Mouse (Mus musculus): ENCODE results near the gene Chsy1. TPM values are rescaled to one million over a fixed set of nuclear protein-coding genes. Genes with fewer than 3 reads are reported as not detected.

The Chsy1 gene
- polyA plus RNA-seq, 1 experiment, result 6.4 TPM

DNA sequence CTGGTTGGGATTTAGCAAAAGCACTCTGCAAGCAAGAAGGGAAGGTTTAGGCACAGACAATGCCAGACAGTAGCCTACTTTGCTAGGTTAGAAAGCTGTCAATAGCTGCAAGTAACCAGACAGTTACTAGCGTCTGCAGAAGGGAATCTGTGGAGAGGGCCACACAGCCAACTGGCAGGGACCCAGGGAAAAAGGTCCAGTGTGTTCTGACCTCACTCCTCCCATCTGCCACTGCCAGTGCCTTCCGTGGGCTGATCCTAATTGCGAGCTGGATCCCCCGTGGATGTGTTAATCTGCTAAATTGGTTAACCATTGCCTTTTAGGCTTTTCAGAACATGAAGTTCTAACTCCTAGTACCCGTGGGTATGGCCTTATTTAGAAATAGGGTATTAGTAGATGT, 15.2 kb upstream of the Chsy1 start:
- Histone ChIP-seq H3K27ac (ENCODE audit: insufficient read depth, low read depth, low read length) (no peak overlapping the region), H3K4me3 (ENCODE audit: insufficient read depth, low read depth, low read length) (no peak overlapping the region), H3K36me3 (ENCODE audit: control insufficient read depth, insufficient read depth, low read length) (no peaks in the 10 kb centered on the region), H3K27me3 (replicated peaks; ENCODE audit: control insufficient read depth, insufficient read depth, low read length) (no peaks in the 10 kb centered on the region), H3K4me1 (ENCODE audit: control insufficient read depth, insufficient read depth, low read length) (no peaks in the 10 kb centered on the region; the same call in 1 of the 2 replicates)
- peak; percentile 72 for DNase-seq
- WGBS, result 38% methylated on average over 5 of the region's 5 CpGs
- TF ChIP-seq POLR2A (IDR thresholded peaks at IDR 0.05; ENCODE audit: low read depth, low read length), result no peak
- no peak for TF ChIP-seq CTCF (conservative IDR thresholded peaks at IDR 0.05; ENCODE audit: insufficient read depth, insufficient read length, low read depth, low read length)

GRCm38 (mm10) chr7:66098803-66099202, 10.5 kb upstream of the Chsy1 start:
- Histone ChIP-seq H3K27me3 (replicated peaks; ENCODE audit: control insufficient read depth, insufficient read depth, low read length) (no peaks in the 10 kb centered on the region), H3K4me1 (ENCODE audit: control insufficient read depth, insufficient read depth, low read length) (no peaks in the 10 kb centered on the region), H3K36me3 (ENCODE audit: control insufficient read depth, insufficient read depth, low read length) (no peaks in the 10 kb centered on the region), H3K27ac (ENCODE audit: insufficient read depth, low read depth, low read length) (no peak overlapping the region), H3K4me3 (ENCODE audit: insufficient read depth, low read depth, low read length) (no peak overlapping the region)
- no peak for DNase-seq
- TF ChIP-seq POLR2A (IDR thresholded peaks at IDR 0.05; ENCODE audit: low read depth, low read length) (no peak), CTCF (conservative IDR thresholded peaks at IDR 0.05; ENCODE audit: insufficient read depth, insufficient read length, low read depth, low read length) (no peak)
- 89% methylated on average over 7 of the region's 7 CpGs for WGBS

- WGBS, result 6% methylated on average over 4 of the region's 4 CpGs
- no peaks in the 10 kb centered on the region for H3K36me3 ChIP-seq (ENCODE audit: control insufficient read depth, insufficient read depth, low read length)
- H3K27ac ChIP-seq (ENCODE audit: insufficient read depth, low read depth, low read length), result no peak overlapping the region
- H3K4me1 ChIP-seq (ENCODE audit: control insufficient read depth, insufficient read depth, low read length), result peaks cover 4% of the 10 kb centered on the region; the same call in 1 of the 2 replicates
- peak; percentile 58 for DNase-seq
- no peak overlapping the region for H3K4me3 ChIP-seq (ENCODE audit: insufficient read depth, low read depth, low read length)
- H3K27me3 ChIP-seq (replicated peaks; ENCODE audit: control insufficient read depth, insufficient read depth, low read length), result no peaks in the 10 kb centered on the region
- TF ChIP-seq POLR2A (IDR thresholded peaks at IDR 0.05; ENCODE audit: low read depth, low read length), result no peak
- peak; percentile 48; the same call in 1 of the 2 replicates for TF ChIP-seq CTCF (conservative IDR thresholded peaks at IDR 0.05; ENCODE audit: insufficient read depth, insufficient read length, low read depth, low read length)
These were observed 7.4 kb upstream of the Chsy1 start for GRCm38 (mm10) chr7:66101866-66102265.

- Histone ChIP-seq H3K4me3 (ENCODE audit: insufficient read depth, low read depth, low read length) (no peak overlapping the region), H3K27ac (ENCODE audit: insufficient read depth, low read depth, low read length) (no peak overlapping the region), H3K4me1 (ENCODE audit: control insufficient read depth, insufficient read depth, low read length) (peaks cover 7% of the 10 kb centered on the region; the same call in 1 of the 2 replicates), H3K27me3 (replicated peaks; ENCODE audit: control insufficient read depth, insufficient read depth, low read length) (no peaks in the 10 kb centered on the region), H3K36me3 (ENCODE audit: control insufficient read depth, insufficient read depth, low read length) (no peaks in the 10 kb centered on the region)
- 92% methylated on average over 5 of the region's 5 CpGs for WGBS
- no peak for DNase-seq
- TF ChIP-seq POLR2A (IDR thresholded peaks at IDR 0.05; ENCODE audit: low read depth, low read length) (no peak), CTCF (conservative IDR thresholded peaks at IDR 0.05; ENCODE audit: insufficient read depth, insufficient read length, low read depth, low read length) (no peak)
These were observed 4.8 kb upstream of the Chsy1 start for GRCm38 (mm10) chr7:66104531-66104930.

GRCm38 (mm10) chr7:66105771-66106170, 3.5 kb upstream of the Chsy1 start:
- DNase-seq, result no peak
- TF ChIP-seq POLR2A (IDR thresholded peaks at IDR 0.05; ENCODE audit: low read depth, low read length) (no peak), CTCF (conservative IDR thresholded peaks at IDR 0.05; ENCODE audit: insufficient read depth, insufficient read length, low read depth, low read length) (no peak)
- H3K27me3 ChIP-seq (replicated peaks; ENCODE audit: control insufficient read depth, insufficient read depth, low read length), result no peaks in the 10 kb centered on the region
- no peak overlapping the region for H3K27ac ChIP-seq (ENCODE audit: insufficient read depth, low read depth, low read length)
- H3K4me1 ChIP-seq (ENCODE audit: control insufficient read depth, insufficient read depth, low read length), result peaks cover 14% of the 10 kb centered on the region; the same call in 1 of the 2 replicates
- H3K36me3 ChIP-seq (ENCODE audit: control insufficient read depth, insufficient read depth, low read length), result no peaks in the 10 kb centered on the region
- H3K4me3 ChIP-seq (ENCODE audit: insufficient read depth, low read depth, low read length), result no peak overlapping the region
- 57% methylated on average over 4 of the region's 4 CpGs for WGBS

DNA sequence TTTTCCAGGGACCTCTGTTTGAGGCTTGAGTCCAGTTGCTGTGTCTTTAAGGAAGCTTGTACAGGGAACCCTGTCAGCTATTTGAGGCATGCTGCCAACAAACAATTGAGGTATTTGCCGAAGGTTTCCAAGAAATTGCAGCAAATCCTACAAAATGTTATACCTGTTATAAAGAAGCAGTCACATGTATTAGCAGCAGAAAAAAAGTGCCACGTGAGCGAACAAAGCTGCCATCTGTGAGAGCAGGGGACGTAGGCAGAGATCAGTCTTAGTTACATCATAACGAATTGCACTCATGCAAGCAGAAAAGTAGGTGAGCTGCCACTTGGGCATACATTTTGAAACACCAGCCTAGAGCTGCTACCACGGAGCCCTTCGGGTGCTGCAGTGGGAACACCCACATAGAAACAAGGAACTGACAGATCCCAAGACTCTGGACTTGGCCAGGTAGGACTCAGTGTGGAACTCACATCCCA, 2.7 kb upstream of the Chsy1 start:
- TF ChIP-seq CTCF (conservative IDR thresholded peaks at IDR 0.05; ENCODE audit: insufficient read depth, insufficient read length, low read depth, low read length), result no peak
- no peak for TF ChIP-seq POLR2A (IDR thresholded peaks at IDR 0.05; ENCODE audit: low read depth, low read length)
- peak; percentile 79 for DNase-seq
- peaks cover 16% of the 10 kb centered on the region; the same call in 1 of the 2 replicates for H3K4me1 ChIP-seq (ENCODE audit: control insufficient read depth, insufficient read depth, low read length)
- H3K27ac ChIP-seq (ENCODE audit: insufficient read depth, low read depth, low read length), result peak overlapping the region; percentile 34; the same call in 1 of the 2 replicates
- H3K4me3 ChIP-seq (ENCODE audit: insufficient read depth, low read depth, low read length), result no peak overlapping the region
- no peaks in the 10 kb centered on the region for H3K27me3 ChIP-seq (replicated peaks; ENCODE audit: control insufficient read depth, insufficient read depth, low read length)
- WGBS, result 22% methylated on average over 7 of the region's 7 CpGs
- no peaks in the 10 kb centered on the region for H3K36me3 ChIP-seq (ENCODE audit: control insufficient read depth, insufficient read depth, low read length)

DNA sequence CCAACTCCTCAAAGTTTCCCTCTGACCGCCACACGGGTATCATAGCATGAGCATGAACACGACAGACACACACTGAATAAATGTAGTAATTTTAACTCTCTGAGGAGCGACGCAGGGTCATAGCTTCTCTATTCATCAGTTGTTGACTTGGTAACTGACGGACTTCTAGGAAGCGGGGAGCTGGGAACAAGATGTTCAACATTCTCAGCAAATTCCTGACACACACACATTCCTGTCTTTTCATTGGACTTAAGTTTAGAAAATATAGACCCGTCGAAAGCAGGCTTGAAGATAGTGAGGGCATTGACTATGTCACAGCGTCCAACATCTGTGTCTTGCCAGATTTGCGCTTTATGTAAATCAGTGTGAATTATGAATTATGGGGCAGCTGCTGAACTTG, 2.1 kb upstream of the Chsy1 start:
- Histone ChIP-seq H3K4me3 (ENCODE audit: insufficient read depth, low read depth, low read length) (no peak overlapping the region), H3K36me3 (ENCODE audit: control insufficient read depth, insufficient read depth, low read length) (no peaks in the 10 kb centered on the region), H3K4me1 (ENCODE audit: control insufficient read depth, insufficient read depth, low read length) (peaks cover 16% of the 10 kb centered on the region; the same call in 1 of the 2 replicates), H3K27ac (ENCODE audit: insufficient read depth, low read depth, low read length) (peak overlapping the region; percentile 34), H3K27me3 (replicated peaks; ENCODE audit: control insufficient read depth, insufficient read depth, low read length) (no peaks in the 10 kb centered on the region)
- WGBS, result 40% methylated on average over 11 of the region's 11 CpGs
- peak; percentile 65 for DNase-seq
- TF ChIP-seq POLR2A (IDR thresholded peaks at IDR 0.05; ENCODE audit: low read depth, low read length) (no peak), CTCF (conservative IDR thresholded peaks at IDR 0.05; ENCODE audit: insufficient read depth, insufficient read length, low read depth, low read length) (no peak)

Measured in kidney, adult 2 months (tissue).